Mouse (Mus musculus): Measurements from ENCODE around the gene Eya3.
A peak's percentile ranks its signal among the peaks of the same experiment; 100 is the strongest.
"Not testable (repeated sequence)": the region's sequence is repeated elsewhere in the genome, so short reads cannot be mapped to it uniquely, and the experiment has no call there.

Eya3 gene

GRCm38 (mm10) chr4:132638461-132639190 lies at the start of gene Eya3:
Gene Eya3 (plus strand): TSS chr4:132638987.
- DNase-seq (ENCODE audit: low read depth, low spot score), result peak; percentile 92

- DNase-seq (ENCODE audit: low read depth, low spot score), result no peak
These were observed 48.1 kb upstream of the Eya3 start for GRCm38 (mm10) chr4:132590642-132591041.

- peak; percentile 59 for DNase-seq (ENCODE audit: low read depth, low spot score)
These were observed 45.8 kb upstream of the Eya3 start for GRCm38 (mm10) chr4:132592958-132593357.

- DNase-seq (ENCODE audit: low read depth, low spot score), result no peak
These were observed 44.6 kb upstream of the Eya3 start for GRCm38 (mm10) chr4:132594191-132594590.

GRCm38 (mm10) chr4:132598861-132599260 lies 39.9 kb upstream of the Eya3 start:
- no peak for DNase-seq (ENCODE audit: low read depth, low spot score)

- no peak for DNase-seq (ENCODE audit: low read depth, low spot score)
These were observed 39.0 kb upstream of the Eya3 start for GRCm38 (mm10) chr4:132599764-132600163.

- DNase-seq (ENCODE audit: low read depth, low spot score), result peak; percentile 34
These were observed 38.3 kb upstream of the Eya3 start for GRCm38 (mm10) chr4:132600465-132600864.

GRCm38 (mm10) chr4:132601242-132601641 lies 37.5 kb upstream of the Eya3 start:
- not testable (repeated sequence) for DNase-seq (ENCODE audit: low read depth, low spot score)

- DNase-seq (ENCODE audit: low read depth, low spot score), result no peak
These were observed 35.3 kb upstream of the Eya3 start for GRCm38 (mm10) chr4:132603468-132603867.

- peak; percentile 50 for DNase-seq (ENCODE audit: low read depth, low spot score)
These were observed 33.0 kb upstream of the Eya3 start for GRCm38 (mm10) chr4:132605816-132606215.

- DNase-seq (ENCODE audit: low read depth, low spot score), result peak; percentile 60
These were observed 30.6 kb upstream of the Eya3 start for GRCm38 (mm10) chr4:132608147-132608546.

- DNase-seq (ENCODE audit: low read depth, low spot score), result no peak
These were observed 28.3 kb upstream of the Eya3 start for GRCm38 (mm10) chr4:132610301-132610984.

- no peak for DNase-seq (ENCODE audit: low read depth, low spot score)
These were observed 27.5 kb upstream of the Eya3 start for GRCm38 (mm10) chr4:132611320-132611719.

GRCm38 (mm10) chr4:132617873-132618272 lies 20.9 kb upstream of the Eya3 start:
- no peak for DNase-seq (ENCODE audit: low read depth, low spot score)

- no peak for DNase-seq (ENCODE audit: low read depth, low spot score)
These were observed 19.9 kb upstream of the Eya3 start for GRCm38 (mm10) chr4:132618850-132619375.

- no peak for DNase-seq (ENCODE audit: low read depth, low spot score)
These were observed 18.7 kb upstream of the Eya3 start for GRCm38 (mm10) chr4:132620134-132620533.

GRCm38 (mm10) chr4:132621287-132622068 lies 17.3 kb upstream of the Eya3 start:
- no peak for DNase-seq (ENCODE audit: low read depth, low spot score)

GRCm38 (mm10) chr4:132624034-132624657 lies 14.6 kb upstream of the Eya3 start:
- DNase-seq (ENCODE audit: low read depth, low spot score), result no peak

GRCm38 (mm10) chr4:132628830-132629229 lies 10.0 kb upstream of the Eya3 start:
- peak; percentile 38 for DNase-seq (ENCODE audit: low read depth, low spot score)

- DNase-seq (ENCODE audit: low read depth, low spot score), result no peak
These were observed 2.8 kb upstream of the Eya3 start for GRCm38 (mm10) chr4:132635971-132636370.

GRCm38 (mm10) chr4:132636554-132636953 lies 2.2 kb upstream of the Eya3 start:
- no peak for DNase-seq (ENCODE audit: low read depth, low spot score)

Measured in skeletal muscle tissue, adult 2 months (tissue).